Mouse (Mus musculus) midbrain, embryonic 10.5 days (tissue): ENCODE data around the gene Tdrd9. TPM values are rescaled to one million over a fixed set of nuclear protein-coding genes. Genes with fewer than 3 reads are reported as not detected.
A peak's percentile ranks its signal among the peaks of the same experiment; 100 is the strongest.

ENCODE experiments used
- DNase-seq: peaks from one replicate; pipeline ENCODE4 v3.0.0-alpha.2; 2017; ENCODE audit warnings: low spot score
- H3K27ac ChIP-seq: fragments of 300-500 bp; sonication (generic); replicated peaks from 2 replicates; pipeline ENCODE4 v1.5.1; 2016; ENCODE audit warnings: mild to moderate bottlenecking
- H3K27me3 ChIP-seq: fragments of 300-500 bp; sonication (generic); 2 replicates; pipeline ENCODE4 v1.6.1; 2016; ENCODE audit warnings: low read depth, mild to moderate bottlenecking; ENCODE audit not compliant: poor library complexity, severe bottlenecking
- H3K36me3 ChIP-seq: fragments of 300-500 bp; sonication (generic); 2 replicates; pipeline ENCODE4 v1.6.1; 2016; ENCODE audit warnings: mild to moderate bottlenecking, moderate library complexity
- H3K4me1 ChIP-seq: fragments of 300-500 bp; sonication (generic); 2 replicates; pipeline ENCODE4 v1.6.1; 2016
- H3K4me3 ChIP-seq: fragments of 300-500 bp; sonication (generic); 2 replicates; pipeline ENCODE4 v1.5.1; 2016; ENCODE audit warnings: mild to moderate bottlenecking, moderate library complexity
- H3K9me3 ChIP-seq: fragments of 300-500 bp; sonication (generic); replicated peaks from 2 replicates; pipeline ENCODE4 v1.6.1; 2016; ENCODE audit warnings: mild to moderate bottlenecking
- WGBS: fragments of 180-500 bp; shearing (Covaris S2); methylation state at CpG from one replicate; pipeline ENCODE4 v1.1.7; 2016; 5-methylcytosine and 5-hydroxymethylcytosine counted together
- polyA plus RNA-seq: library from polyadenylated mRNA; unstranded; fragments of >200 nt; fragmentation: Nextera tagmentation; extraction: Ambion mirVana; gene quantifications from 2 replicates; pipeline ENCODE4 v1.2.1, GENCODE M21; 2016

The Tdrd9 gene
- polyA plus RNA-seq, 1 experiment from 2014 or later: 1.0 TPM

GRCm38 (mm10) chr12:112077651-112078050, 106.3 kb downstream of the Tdrd9 start:
- no peaks in the 10 kb centered on the region for H3K9me3 ChIP-seq
- no peak overlapping the region for H3K4me3 ChIP-seq
- H3K27ac ChIP-seq: no peak overlapping the region
- peak; percentile 77 for DNase-seq
- peaks cover 4% of the 10 kb centered on the region; the same call in 1 of the 2 replicates for H3K4me1 ChIP-seq
- H3K27me3 ChIP-seq: no peaks in the 10 kb centered on the region
- 14% methylated on average over 6 of the region's 6 CpGs for WGBS
- H3K36me3 ChIP-seq: no peaks in the 10 kb centered on the region

- peaks cover 4% of the 10 kb centered on the region; the same call in 1 of the 2 replicates for H3K4me1 ChIP-seq
- no peaks in the 10 kb centered on the region for H3K9me3 ChIP-seq
- WGBS: 79% methylated on average over 8 of the region's 8 CpGs
- H3K36me3 ChIP-seq: no peaks in the 10 kb centered on the region
- no peak overlapping the region for H3K4me3 ChIP-seq
- no peaks in the 10 kb centered on the region for H3K27me3 ChIP-seq
- no peak overlapping the region for H3K27ac ChIP-seq
- DNase-seq: no peak
Measured at GRCm38 (mm10) chr12:112079911-112080310, 108.6 kb downstream of the Tdrd9 start.

DNA sequence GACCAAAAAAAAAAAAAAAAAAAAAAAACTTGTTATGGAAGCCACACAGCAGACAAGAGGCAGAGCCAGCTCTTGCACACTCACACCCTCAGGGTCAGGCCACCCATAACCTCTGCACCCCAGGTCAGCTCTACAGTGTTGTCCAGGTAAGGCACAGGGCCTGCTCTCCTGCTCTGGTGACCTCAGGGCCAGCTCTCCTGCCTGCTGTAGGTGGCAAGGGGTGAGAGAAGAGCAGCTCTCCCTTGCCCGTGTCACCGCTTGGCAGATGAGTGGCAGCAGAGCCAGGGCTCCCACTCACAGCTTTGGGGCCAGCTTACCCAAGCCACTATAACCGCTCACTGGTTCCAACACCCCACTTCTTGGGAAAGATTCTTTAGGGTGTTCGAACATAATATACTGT, 109.6 kb downstream of the Tdrd9 start:
- no peak overlapping the region for H3K4me3 ChIP-seq
- no peak overlapping the region for H3K27ac ChIP-seq
- no peaks in the 10 kb centered on the region for H3K27me3 ChIP-seq
- WGBS: 93% methylated on average over 4 of the region's 4 CpGs
- H3K36me3 ChIP-seq: no peaks in the 10 kb centered on the region
- no peak for DNase-seq
- H3K4me1 ChIP-seq: peaks cover 4% of the 10 kb centered on the region; the same call in 1 of the 2 replicates
- H3K9me3 ChIP-seq: no peaks in the 10 kb centered on the region

GRCm38 (mm10) chr12:112082241-112082640, 110.9 kb downstream of the Tdrd9 start:
- H3K9me3 ChIP-seq: no peaks in the 10 kb centered on the region
- H3K27me3 ChIP-seq: no peaks in the 10 kb centered on the region
- H3K4me3 ChIP-seq: no peak overlapping the region
- peaks cover 4% of the 10 kb centered on the region; the same call in 1 of the 2 replicates for H3K4me1 ChIP-seq
- WGBS: 64% methylated on average over 1 of the region's 1 CpGs
- H3K27ac ChIP-seq: no peak overlapping the region
- no peaks in the 10 kb centered on the region for H3K36me3 ChIP-seq
- no peak for DNase-seq

GRCm38 (mm10) chr12:112086250-112086649, 114.9 kb downstream of the Tdrd9 start:
- H3K4me1 ChIP-seq: no peaks in the 10 kb centered on the region
- H3K4me3 ChIP-seq: no peak overlapping the region
- H3K9me3 ChIP-seq: no peaks in the 10 kb centered on the region
- 93% methylated on average over 3 of the region's 3 CpGs for WGBS
- no peaks in the 10 kb centered on the region for H3K36me3 ChIP-seq
- no peak for DNase-seq
- no peak overlapping the region for H3K27ac ChIP-seq
- H3K27me3 ChIP-seq: peaks cover 5% of the 10 kb centered on the region; the same call in 1 of the 2 replicates

DNA sequence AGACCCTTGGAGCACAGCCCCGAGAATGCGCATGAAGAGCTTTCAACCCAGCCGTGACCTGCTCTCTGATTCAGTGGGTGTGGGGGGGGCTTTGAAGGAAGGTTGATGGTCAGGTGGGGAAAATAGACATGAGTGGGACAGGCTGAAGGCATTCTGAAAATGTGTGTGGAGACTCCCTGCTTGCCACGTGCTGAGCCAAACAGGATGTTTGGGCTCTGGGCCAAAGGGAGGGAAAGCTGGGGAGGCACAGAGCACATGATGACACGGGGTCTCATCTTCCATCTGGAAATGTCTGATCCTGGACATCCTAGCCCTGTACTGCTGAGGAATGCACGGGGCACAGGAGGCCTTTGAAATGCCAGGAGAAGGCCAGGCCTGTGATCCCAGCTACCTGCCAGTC, 115.4 kb downstream of the Tdrd9 start:
- no peaks in the 10 kb centered on the region for H3K4me1 ChIP-seq
- 83% methylated on average over 6 of the region's 6 CpGs for WGBS
- H3K36me3 ChIP-seq: no peaks in the 10 kb centered on the region
- no peaks in the 10 kb centered on the region for H3K9me3 ChIP-seq
- H3K27me3 ChIP-seq: peaks cover 5% of the 10 kb centered on the region; the same call in 1 of the 2 replicates
- no peak overlapping the region for H3K27ac ChIP-seq
- H3K4me3 ChIP-seq: no peak overlapping the region
- DNase-seq: no peak

DNA sequence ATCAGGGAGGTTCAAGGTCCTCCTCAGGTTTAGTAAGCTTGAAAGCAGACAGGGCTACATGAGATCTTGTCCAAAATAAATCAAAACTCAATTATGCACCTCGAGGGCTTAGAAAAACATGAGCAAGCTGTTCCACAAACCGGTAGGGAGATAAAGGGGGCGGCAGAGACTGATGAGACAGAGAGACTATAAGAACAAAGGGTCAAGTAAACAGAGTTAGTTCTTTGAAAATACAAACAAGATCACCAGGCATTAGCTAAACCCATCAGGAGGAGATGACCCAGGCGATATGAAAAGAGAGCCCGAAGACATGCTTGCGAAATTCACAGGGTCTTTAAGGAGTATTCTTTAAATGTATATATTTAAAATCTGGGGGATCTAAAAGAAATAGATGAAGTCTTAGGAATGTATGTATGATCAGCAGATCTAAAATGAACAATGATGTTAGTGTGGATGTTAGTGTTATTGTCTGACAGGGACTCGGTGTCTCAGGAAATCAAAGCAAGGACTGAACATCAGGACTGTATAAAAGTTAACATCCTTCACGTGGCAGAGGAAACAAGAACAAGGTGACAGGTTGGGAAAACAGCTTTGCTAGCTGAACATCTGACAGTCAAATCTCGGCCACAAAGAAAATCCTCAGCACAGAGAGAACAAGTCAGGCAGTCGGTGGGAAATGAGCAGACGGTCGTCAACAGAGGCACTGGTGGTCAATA, 117.4 kb downstream of the Tdrd9 start:
- no peak overlapping the region for H3K4me3 ChIP-seq
- no peaks in the 10 kb centered on the region for H3K36me3 ChIP-seq
- peaks cover 5% of the 10 kb centered on the region; the same call in 1 of the 2 replicates for H3K27me3 ChIP-seq
- H3K9me3 ChIP-seq: no peaks in the 10 kb centered on the region
- no peak overlapping the region for H3K27ac ChIP-seq
- DNase-seq: no peak
- no peaks in the 10 kb centered on the region for H3K4me1 ChIP-seq
- WGBS: 72% methylated on average over 12 of the region's 12 CpGs

GRCm38 (mm10) chr12:112091054-112091453, 119.7 kb downstream of the Tdrd9 start:
- Histone ChIP-seq H3K27ac (no peak overlapping the region), H3K36me3 (no peaks in the 10 kb centered on the region), H3K4me1 (no peaks in the 10 kb centered on the region), H3K4me3 (no peak overlapping the region), H3K9me3 (no peaks in the 10 kb centered on the region), H3K27me3 (peaks cover 5% of the 10 kb centered on the region; the same call in 1 of the 2 replicates)
- WGBS: 12% methylated on average over 12 of the region's 12 CpGs
- DNase-seq: peak; percentile 60

- H3K4me3 ChIP-seq: no peak overlapping the region
- H3K4me1 ChIP-seq: no peaks in the 10 kb centered on the region
- H3K27me3 ChIP-seq: peaks cover 5% of the 10 kb centered on the region; the same call in 1 of the 2 replicates
- DNase-seq: no peak
- WGBS: 84% methylated on average over 8 of the region's 8 CpGs
- H3K27ac ChIP-seq: no peak overlapping the region
- H3K9me3 ChIP-seq: no peaks in the 10 kb centered on the region
- no peaks in the 10 kb centered on the region for H3K36me3 ChIP-seq
Measured at GRCm38 (mm10) chr12:112094261-112094880, 123.0 kb downstream of the Tdrd9 start.

- Histone ChIP-seq H3K9me3 (no peaks in the 10 kb centered on the region), H3K36me3 (no peaks in the 10 kb centered on the region), H3K4me1 (no peaks in the 10 kb centered on the region), H3K4me3 (no peak overlapping the region), H3K27me3 (no peaks in the 10 kb centered on the region), H3K27ac (no peak overlapping the region)
- 89% methylated on average over 13 of the region's 13 CpGs for WGBS
- DNase-seq: no peak
Measured at GRCm38 (mm10) chr12:112096051-112096732, 124.8 kb downstream of the Tdrd9 start.

GRCm38 (mm10) chr12:112096733-112097117, 125.4 kb downstream of the Tdrd9 start:
- Histone ChIP-seq H3K4me1 (no peaks in the 10 kb centered on the region), H3K27me3 (no peaks in the 10 kb centered on the region), H3K4me3 (no peak overlapping the region), H3K36me3 (no peaks in the 10 kb centered on the region), H3K27ac (no peak overlapping the region), H3K9me3 (no peaks in the 10 kb centered on the region)
- DNase-seq: no peak
- 79% methylated on average over 8 of the region's 8 CpGs for WGBS

DNA sequence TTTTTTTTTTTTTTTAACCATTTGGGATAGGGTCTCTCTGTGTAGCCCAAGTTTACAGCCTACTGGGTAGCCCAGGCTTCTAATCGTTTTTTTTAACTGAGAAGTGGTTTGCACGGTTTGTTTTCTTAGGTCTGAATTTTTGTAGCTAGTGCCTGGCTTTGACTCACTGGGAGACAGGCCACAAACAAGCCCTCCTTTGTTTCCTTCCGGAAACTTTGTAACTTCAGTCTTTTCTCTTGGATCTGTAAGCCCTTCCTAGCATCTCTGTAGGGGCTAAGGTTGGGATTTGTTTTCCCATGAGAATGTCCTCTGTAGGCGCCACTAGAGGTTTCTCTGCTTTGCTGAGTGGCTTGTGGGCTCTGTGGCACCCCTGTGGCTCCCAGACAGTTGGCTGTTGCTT, 128.7 kb downstream of the Tdrd9 start:
- H3K27me3 ChIP-seq: no peaks in the 10 kb centered on the region
- 64% methylated on average over 4 of the region's 4 CpGs for WGBS
- no peaks in the 10 kb centered on the region for H3K9me3 ChIP-seq
- no peak for DNase-seq
- no peak overlapping the region for H3K4me3 ChIP-seq
- H3K27ac ChIP-seq: no peak overlapping the region
- no peaks in the 10 kb centered on the region for H3K36me3 ChIP-seq
- H3K4me1 ChIP-seq: no peaks in the 10 kb centered on the region

GRCm38 (mm10) chr12:112101045-112101444, 129.7 kb downstream of the Tdrd9 start:
- no peak for DNase-seq
- Histone ChIP-seq H3K4me3 (no peak overlapping the region), H3K27me3 (peaks cover 1% of the 10 kb centered on the region), H3K9me3 (no peaks in the 10 kb centered on the region), H3K36me3 (no peaks in the 10 kb centered on the region), H3K4me1 (no peaks in the 10 kb centered on the region), H3K27ac (no peak overlapping the region)
- whole genome bisulfite sequencing: 64% methylated on average over 4 of the region's 4 CpGs
